Mouse (Mus musculus) kidney, embryonic 15.5 days (tissue): ENCODE results near the gene Tbcd. TPM values are rescaled to one million over a fixed set of nuclear protein-coding genes. Genes with fewer than 3 reads are reported as not detected.

Source experiments
- ATAC-seq: fragments of 200-750 bp; cut with Nextera tagmentation; replicated peaks from 2 replicates; pipeline ENCODE4 v1.8.0; 2017; ENCODE audit warnings: moderate TSS enrichment; ENCODE audit not compliant: low FRiP score
- H3K27ac ChIP-seq: fragments of 300-500 bp; sonication (generic); 2 replicates; pipeline ENCODE4 v1.5.1; 2015; ENCODE audit warnings: mild to moderate bottlenecking, inconsistent platforms
- H3K27me3 ChIP-seq: fragments of 300-500 bp; sonication (generic); 2 replicates; pipeline ENCODE4 v1.6.1; 2015; ENCODE audit warnings: inconsistent platforms
- H3K36me3 ChIP-seq: fragments of 300-500 bp; sonication (generic); 2 replicates; pipeline ENCODE4 v1.6.1; 2015; ENCODE audit warnings: inconsistent platforms
- H3K4me1 ChIP-seq: fragments of 300-500 bp; sonication (generic); 2 replicates; pipeline ENCODE4 v1.6.1; 2015; ENCODE audit warnings: inconsistent platforms
- H3K4me2 ChIP-seq: fragments of 300-500 bp; sonication (generic); 2 replicates; pipeline ENCODE4 v1.6.1; 2015; ENCODE audit warnings: moderate library complexity, mild to moderate bottlenecking, inconsistent platforms
- H3K4me3 ChIP-seq: fragments of 300-500 bp; sonication (generic); replicated peaks from 2 replicates; pipeline ENCODE4 v1.5.1; 2015; ENCODE audit warnings: mild to moderate bottlenecking, inconsistent platforms
- H3K9ac ChIP-seq: fragments of 300-500 bp; sonication (generic); 2 replicates; pipeline ENCODE4 v1.6.1; 2015; ENCODE audit warnings: mild to moderate bottlenecking, inconsistent platforms
- H3K9me3 ChIP-seq: fragments of 300-500 bp; sonication (generic); replicated peaks from 2 replicates; pipeline ENCODE4 v1.6.1; 2016; ENCODE audit warnings: inconsistent platforms
- WGBS: fragments of 180-500 bp; shearing (Covaris S2); methylation state at CpG from one replicate; pipeline ENCODE4 v1.1.7; 2015; ENCODE audit warnings: mixed read lengths; 5-methylcytosine and 5-hydroxymethylcytosine counted together
- polyA plus RNA-seq: library from polyadenylated mRNA; unstranded; fragments of >200 nt; fragmentation: Nextera tagmentation; extraction: Ambion mirVana; gene quantifications from 2 replicates; pipeline ENCODE4 v1.2.1, GENCODE M21; 2015

The Tbcd gene
- polyA plus RNA-seq, 1 experiment from 2014 or later, result 37.4 TPM

DNA sequence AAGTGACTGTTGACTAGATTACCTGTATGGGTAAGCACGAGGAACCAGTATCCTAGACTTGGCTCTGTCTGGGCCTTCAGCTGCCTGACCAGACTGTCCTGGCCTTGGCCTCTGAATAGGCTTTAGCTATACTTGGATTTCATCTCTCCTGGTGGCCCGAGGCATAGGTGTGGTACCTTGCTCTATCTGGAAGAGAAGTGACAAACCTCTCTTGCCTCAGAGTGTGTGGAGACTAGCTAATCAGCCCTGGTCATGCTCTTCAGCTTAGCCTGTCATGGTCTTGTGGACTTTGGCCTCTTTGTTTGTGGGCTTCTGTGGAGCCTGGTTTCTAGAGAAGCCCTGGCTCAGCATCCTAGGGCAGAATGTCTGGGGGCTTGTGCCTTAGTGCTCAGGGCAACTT is 29.4 kb downstream of the Tbcd start:
- Histone ChIP-seq H3K27me3 (no peaks in the 10 kb centered on the region), H3K36me3 (peaks cover 16% of the 10 kb centered on the region), H3K9ac (no peak overlapping the region), H3K4me3 (no peak overlapping the region), H3K4me2 (no peak overlapping the region), H3K9me3 (no peaks in the 10 kb centered on the region), H3K4me1 (no peaks in the 10 kb centered on the region), H3K27ac (no peak overlapping the region)
- 91% methylated on average over 2 of the region's 2 CpGs for WGBS
- ATAC-seq, result no peak

DNA sequence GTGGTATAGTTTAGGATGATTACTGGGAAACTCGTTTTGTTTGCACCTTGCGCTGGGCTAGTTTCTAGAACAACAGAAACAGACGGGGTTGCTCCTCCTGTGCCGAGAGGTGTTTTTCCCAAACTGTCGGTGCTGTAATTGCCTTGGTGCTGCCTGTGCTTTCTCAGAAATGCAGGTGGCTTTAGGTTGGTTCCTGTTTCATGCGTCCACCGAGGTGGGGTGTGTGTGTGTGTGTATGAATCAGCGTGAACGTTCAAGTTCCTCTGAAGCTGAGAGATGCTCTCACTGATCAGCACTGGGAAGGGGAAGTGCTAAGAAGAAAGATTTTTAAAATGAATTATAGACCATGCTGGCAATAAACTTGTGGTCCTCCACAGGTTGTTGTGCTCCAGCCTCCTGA is 34.1 kb downstream of the Tbcd start:
- ATAC-seq, result no peak
- H3K4me1 ChIP-seq, result no peaks in the 10 kb centered on the region
- no peak overlapping the region for H3K27ac ChIP-seq

DNA sequence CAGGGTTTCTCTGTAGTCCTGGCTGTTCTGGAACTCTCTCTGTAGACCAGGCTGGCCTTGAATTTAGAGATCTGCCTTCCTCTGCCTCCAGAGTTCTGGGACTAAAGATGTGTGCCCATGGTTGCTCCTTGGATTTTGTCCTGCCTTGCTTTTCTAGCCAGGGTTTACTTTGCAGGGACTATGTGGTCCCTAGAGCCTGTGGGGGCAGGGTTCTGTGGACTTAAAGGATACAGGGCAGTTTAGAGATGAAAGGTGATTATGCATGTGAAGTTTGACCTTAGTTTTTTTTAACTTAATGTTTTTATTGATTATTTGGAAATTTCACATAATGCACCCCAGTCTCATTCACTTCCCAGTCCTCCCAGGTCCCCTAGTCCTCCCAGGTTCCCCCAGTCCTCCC is 38.9 kb downstream of the Tbcd start:
- no peaks in the 10 kb centered on the region for H3K27me3 ChIP-seq

More for the DNA sequence above, 34.1 kb downstream of the Tbcd start:
- Histone ChIP-seq H3K9ac (no peak overlapping the region), H3K27me3 (no peaks in the 10 kb centered on the region), H3K4me3 (no peak overlapping the region), H3K9me3 (no peaks in the 10 kb centered on the region), H3K4me2 (no peak overlapping the region), H3K36me3 (no peaks in the 10 kb centered on the region; the same call in 1 of the 2 replicates)
- WGBS, result 83% methylated on average over 9 of the region's 9 CpGs

DNA sequence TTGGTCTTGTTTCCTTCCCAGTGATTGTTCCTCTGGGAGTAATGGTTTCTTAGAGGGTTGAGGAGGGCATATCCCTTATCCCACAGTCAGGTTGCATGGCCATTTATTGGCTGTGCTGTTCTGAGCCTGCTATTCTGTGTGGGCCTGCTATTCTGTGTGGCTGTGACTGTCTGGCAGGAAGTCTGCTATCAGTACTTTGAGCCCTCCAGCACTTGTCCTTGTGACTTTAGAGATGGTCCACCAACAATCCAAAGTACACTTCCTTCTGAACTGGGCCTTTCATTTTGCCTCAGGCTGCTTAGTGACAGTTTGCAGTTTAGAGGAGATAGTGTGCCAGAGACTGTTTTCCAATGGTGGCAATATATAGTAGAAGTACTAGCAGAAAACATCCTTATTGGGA is 48.8 kb downstream of the Tbcd start:
- no peak overlapping the region for H3K4me3 ChIP-seq
- peaks cover 56% of the 10 kb centered on the region for H3K36me3 ChIP-seq
- H3K4me1 ChIP-seq, result no peaks in the 10 kb centered on the region
- ATAC-seq, result no peak
- H3K9ac ChIP-seq, result no peak overlapping the region
- H3K9me3 ChIP-seq, result no peaks in the 10 kb centered on the region
- H3K27me3 ChIP-seq, result no peaks in the 10 kb centered on the region
- H3K27ac ChIP-seq, result no peak overlapping the region
- H3K4me2 ChIP-seq, result no peak overlapping the region

More for the DNA sequence above, 38.9 kb downstream of the Tbcd start:
- no peak overlapping the region for H3K4me2 ChIP-seq
- H3K9ac ChIP-seq, result no peak overlapping the region
- no peaks in the 10 kb centered on the region for H3K4me1 ChIP-seq
- H3K4me3 ChIP-seq, result no peak overlapping the region
- H3K27ac ChIP-seq, result no peak overlapping the region
- H3K36me3 ChIP-seq, result peaks cover 6% of the 10 kb centered on the region; the same call in 1 of the 2 replicates
- no peaks in the 10 kb centered on the region for H3K9me3 ChIP-seq
- no peak for ATAC-seq

DNA sequence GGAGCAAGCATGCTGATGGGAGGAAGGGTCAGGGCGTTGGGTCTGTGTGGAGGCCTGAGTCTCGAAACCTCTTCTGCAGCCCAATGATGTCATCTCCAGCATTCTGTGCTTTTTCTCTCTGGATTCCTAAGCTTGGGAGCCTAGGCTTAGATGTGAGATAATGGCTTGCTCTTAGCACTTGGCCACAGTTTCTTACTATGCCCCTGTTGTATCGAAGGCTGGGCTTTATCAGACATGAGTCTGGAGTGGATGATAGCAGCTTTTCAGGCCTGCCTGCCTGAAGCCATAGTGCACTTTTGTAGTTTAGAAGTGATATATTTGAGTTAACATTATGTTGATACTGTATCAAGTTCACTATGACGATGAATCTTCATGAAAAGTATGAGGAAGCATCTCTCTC is 49.8 kb downstream of the Tbcd start:
- 90% methylated on average over 4 of the region's 4 CpGs for WGBS
- H3K4me2 ChIP-seq, result no peak overlapping the region
- no peaks in the 10 kb centered on the region for H3K9me3 ChIP-seq
- H3K36me3 ChIP-seq, result peaks cover 53% of the 10 kb centered on the region
- no peak overlapping the region for H3K27ac ChIP-seq
- no peaks in the 10 kb centered on the region for H3K4me1 ChIP-seq
- H3K27me3 ChIP-seq, result no peaks in the 10 kb centered on the region
- no peak overlapping the region for H3K9ac ChIP-seq
- no peak for ATAC-seq
- H3K4me3 ChIP-seq, result no peak overlapping the region

DNA sequence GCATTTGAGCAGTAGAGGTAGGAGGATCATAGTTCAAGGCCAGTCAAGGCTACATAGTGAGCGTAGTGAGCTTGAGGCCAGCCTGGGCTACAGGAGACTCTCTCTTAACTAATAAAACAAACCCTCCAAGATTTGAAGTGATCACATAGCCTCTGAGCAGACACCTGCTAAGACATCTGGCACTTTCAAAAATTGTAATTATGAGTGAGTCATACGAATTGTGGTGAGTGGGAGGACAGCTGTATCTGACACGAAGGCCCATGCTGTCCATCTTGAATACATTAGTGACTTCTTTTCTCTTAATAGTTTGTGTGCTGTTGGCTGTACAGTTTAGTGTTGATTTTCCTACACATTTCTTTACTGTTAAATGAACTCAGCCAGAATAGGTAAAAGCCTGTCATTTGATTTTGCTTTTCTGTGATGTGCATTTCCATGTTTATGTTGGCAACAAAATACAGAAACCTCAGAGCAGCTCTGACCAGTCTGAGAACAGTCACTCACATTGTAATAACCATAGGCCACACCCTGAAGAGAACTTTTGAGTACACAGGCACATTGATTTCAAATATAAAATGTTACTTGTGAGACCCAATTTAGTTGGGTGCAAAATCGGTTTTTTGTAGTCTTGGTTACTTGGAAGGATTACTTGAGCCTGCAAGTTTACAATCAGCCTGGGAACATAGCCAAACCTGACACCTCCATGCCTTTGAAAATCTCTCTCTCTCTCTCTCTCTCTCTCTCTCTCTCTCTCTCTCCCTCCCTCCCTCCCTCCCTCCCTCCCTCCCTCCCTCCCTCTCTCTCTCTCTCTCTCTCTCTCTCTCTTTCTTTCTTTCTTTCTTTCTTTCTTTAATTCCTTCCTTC is 50.5 kb downstream of the Tbcd start:
- no peak for ATAC-seq
- Histone ChIP-seq H3K27me3 (no peaks in the 10 kb centered on the region), H3K4me1 (no peaks in the 10 kb centered on the region), H3K9me3 (no peaks in the 10 kb centered on the region), H3K36me3 (peaks cover 47% of the 10 kb centered on the region), H3K4me3 (no peak overlapping the region), H3K4me2 (no peak overlapping the region), H3K27ac (no peak overlapping the region), H3K9ac (no peak overlapping the region)
- WGBS, result 68% methylated on average over 4 of the region's 4 CpGs

DNA sequence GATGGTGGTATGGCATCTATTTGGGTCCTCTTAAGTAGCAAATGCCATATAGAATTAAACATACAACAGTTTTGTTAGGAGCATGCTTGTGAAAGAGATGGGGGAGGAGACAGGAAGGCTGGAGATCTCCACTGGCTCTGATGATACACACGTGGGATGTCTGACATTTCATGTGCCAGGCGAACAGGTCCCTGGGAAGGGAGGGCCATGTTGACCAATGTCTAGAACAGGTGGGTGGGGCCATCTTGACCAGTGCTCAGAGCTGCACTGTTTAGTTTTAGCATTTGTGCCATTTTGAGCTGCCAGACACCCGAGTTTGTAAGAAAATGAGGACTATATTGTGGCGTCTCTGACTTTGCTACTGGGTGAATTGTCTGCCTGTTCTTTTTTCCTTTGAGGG is 56.7 kb downstream of the Tbcd start:
- Histone ChIP-seq H3K4me1 (peaks cover 4% of the 10 kb centered on the region; the same call in 1 of the 2 replicates), H3K4me3 (no peak overlapping the region), H3K36me3 (peaks cover 15% of the 10 kb centered on the region), H3K9ac (no peak overlapping the region), H3K27ac (no peak overlapping the region), H3K4me2 (no peak overlapping the region), H3K27me3 (no peaks in the 10 kb centered on the region), H3K9me3 (no peaks in the 10 kb centered on the region)
- 78% methylated on average over 4 of the region's 4 CpGs for WGBS
- no peak for ATAC-seq

DNA sequence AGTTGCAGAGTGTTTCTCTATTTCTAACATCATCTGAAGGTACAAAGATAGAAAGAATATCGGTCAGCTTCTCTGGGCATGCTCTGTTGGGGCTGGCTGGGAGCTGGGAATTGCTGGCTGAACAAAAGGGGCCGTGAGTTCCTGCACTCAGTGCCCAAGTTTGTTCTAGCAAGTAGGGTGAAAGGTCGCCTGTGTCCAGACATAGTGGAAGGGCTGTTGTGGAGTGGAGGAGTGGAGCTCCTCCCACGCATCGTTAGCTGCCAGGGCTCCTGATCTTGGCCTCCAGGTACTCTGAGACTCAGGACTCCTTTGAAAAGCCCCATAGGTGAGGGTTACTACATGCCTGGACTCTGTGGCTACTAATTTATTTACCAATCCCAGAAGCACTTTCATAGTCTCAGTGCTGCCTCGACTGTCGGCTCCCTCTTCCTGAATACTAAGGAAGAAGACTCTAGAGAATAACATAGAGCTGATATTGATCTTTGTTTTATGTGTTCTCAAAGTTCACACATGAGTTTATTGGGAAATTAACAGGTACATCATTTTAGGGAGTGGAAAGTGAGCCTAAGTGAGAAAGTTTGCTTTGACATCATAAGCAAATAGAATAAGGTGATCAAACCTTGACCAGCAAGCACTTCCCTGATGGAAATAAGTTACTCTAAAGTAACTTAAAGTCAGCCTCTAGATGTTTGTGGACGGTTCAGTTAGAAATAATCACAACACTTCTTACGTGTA is 58.9 kb downstream of the Tbcd start:
- WGBS, result 50% methylated on average over 9 of the region's 9 CpGs
- H3K36me3 ChIP-seq, result no peaks in the 10 kb centered on the region; the same call in 1 of the 2 replicates
- no peak for ATAC-seq
- H3K9ac ChIP-seq, result no peak overlapping the region
- H3K9me3 ChIP-seq, result no peaks in the 10 kb centered on the region
- H3K27me3 ChIP-seq, result no peaks in the 10 kb centered on the region
- peaks cover 4% of the 10 kb centered on the region; the same call in 1 of the 2 replicates for H3K4me1 ChIP-seq
- no peak overlapping the region for H3K4me3 ChIP-seq
- no peak overlapping the region for H3K27ac ChIP-seq
- no peak overlapping the region for H3K4me2 ChIP-seq

DNA sequence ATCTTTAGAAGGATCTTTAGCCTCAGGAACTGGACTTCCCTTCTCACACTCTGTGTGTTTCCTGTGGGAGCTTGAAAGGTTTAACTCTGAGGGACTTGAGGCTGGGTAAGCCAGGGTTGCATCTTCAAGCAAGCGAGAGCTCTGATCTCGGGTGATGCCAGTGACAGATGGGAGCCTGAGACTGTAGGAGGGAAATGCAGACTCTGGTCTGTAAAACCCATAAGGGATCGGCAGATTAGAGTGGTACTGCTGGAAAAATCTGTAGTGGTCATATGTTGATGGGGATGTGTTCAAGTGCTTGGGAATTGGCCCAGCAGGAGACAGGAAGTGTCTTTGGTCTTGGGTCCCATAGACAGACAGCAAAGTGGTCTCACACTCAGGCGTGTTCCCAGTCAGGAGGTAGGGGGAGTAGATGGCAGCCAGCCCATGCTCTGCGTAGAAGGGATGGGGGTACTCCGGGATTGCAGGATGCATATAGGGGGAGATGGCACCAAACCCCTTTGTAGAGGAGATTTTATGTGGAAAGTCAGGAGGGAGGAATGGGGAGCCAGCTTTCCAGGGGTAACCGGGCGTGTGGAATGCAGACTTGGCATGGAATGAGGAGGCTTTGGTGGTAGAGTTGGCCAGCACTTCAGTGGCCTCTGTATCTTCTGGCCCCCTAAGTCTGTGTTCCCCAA is 61.3 kb downstream of the Tbcd start:
- Histone ChIP-seq H3K4me3 (no peak overlapping the region), H3K4me1 (peaks cover 4% of the 10 kb centered on the region), H3K9me3 (no peaks in the 10 kb centered on the region), H3K9ac (no peak overlapping the region), H3K27me3 (no peaks in the 10 kb centered on the region), H3K36me3 (no peaks in the 10 kb centered on the region), H3K4me2 (no peak overlapping the region), H3K27ac (no peak overlapping the region)
- WGBS, result 89% methylated on average over 8 of the region's 8 CpGs
- ATAC-seq, result no peak

DNA sequence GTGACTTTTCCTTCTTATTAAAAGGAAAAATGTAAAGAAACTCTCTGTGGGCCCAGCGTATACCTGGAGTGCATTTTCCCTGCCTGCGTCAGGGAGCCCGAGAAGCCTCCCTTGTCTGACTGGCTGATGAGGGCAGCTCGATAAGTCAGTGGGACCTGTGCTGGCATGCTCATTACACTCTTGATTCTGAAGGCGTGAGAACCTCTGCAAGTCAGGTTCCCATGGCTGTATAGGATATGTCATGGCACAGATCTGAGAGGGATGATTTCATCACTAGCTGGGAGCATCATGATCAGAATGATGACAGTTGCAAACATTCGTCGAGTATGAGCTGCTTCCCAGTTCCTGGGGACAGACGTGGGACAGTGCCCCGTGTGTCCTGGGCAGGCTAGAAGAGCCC is 64.2 kb downstream of the Tbcd start:
- Histone ChIP-seq H3K36me3 (no peaks in the 10 kb centered on the region), H3K4me1 (peaks cover 11% of the 10 kb centered on the region), H3K4me2 (no peak overlapping the region), H3K4me3 (no peak overlapping the region), H3K27ac (no peak overlapping the region), H3K27me3 (no peaks in the 10 kb centered on the region), H3K9me3 (no peaks in the 10 kb centered on the region), H3K9ac (no peak overlapping the region)
- 86% methylated on average over 9 of the region's 9 CpGs for WGBS
- no peak for ATAC-seq

DNA sequence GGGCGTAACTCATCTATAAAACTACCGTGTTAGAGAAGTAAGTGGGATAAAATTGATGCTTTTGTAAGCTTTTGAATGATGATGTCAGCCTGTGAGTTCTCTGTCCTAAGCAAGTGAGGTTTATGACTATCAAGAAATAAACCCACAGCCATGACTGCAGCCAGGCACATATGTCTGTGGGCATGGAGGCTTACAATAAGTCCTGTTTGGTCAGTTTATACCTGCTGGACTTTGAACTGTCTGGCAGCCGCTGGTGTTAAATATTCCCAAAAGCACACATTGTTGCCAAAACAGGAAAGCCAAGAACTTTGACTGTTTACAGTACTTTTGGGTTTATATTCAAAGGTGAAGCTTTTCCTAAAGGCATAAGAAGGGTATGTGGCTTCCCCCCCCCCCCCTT is 65.2 kb downstream of the Tbcd start:
- Histone ChIP-seq H3K27ac (no peak overlapping the region), H3K4me2 (no peak overlapping the region), H3K9ac (no peak overlapping the region), H3K36me3 (no peaks in the 10 kb centered on the region), H3K4me1 (peaks cover 11% of the 10 kb centered on the region), H3K4me3 (no peak overlapping the region), H3K27me3 (no peaks in the 10 kb centered on the region), H3K9me3 (no peaks in the 10 kb centered on the region)
- WGBS, result 81% methylated on average over 3 of the region's 3 CpGs
- ATAC-seq, result no peak
